Mouse (Mus musculus) activated CD4-positive, CD25-positive, alpha-beta regulatory T cell, adult 4 months (primary cell): ENCODE data around the gene Olfr1262. TPM values are rescaled to one million over a fixed set of nuclear protein-coding genes. Genes with fewer than 3 reads are reported as not detected.

Experiments used
- ATAC-seq: one replicate; pipeline ENCODE4 v1.8.0; 2017
- polyA plus RNA-seq, 2 experiments: library from polyadenylated mRNA; unstranded; fragments of 100-300 nt; shearing (Covaris generic); gene quantifications; one replicate each; pipeline ENCODE4 v1.2.1; 2017

Olfr1262 gene
- polyA plus RNA-seq: not detected

GRCm38 (mm10) chr2:89999845-90000244 is at the start of gene Olfr1262:
Gene Olfr1262, plus strand, starts transcription at chr2:90000145.
- no peak for ATAC-seq

- no peak for ATAC-seq
Measured at GRCm38 (mm10) chr2:89974184-89974583, 25.8 kb upstream of the Olfr1262 start, which contains the start of gene Olfr1260. Gene Olfr1260, plus strand, starts transcription at chr2:89974340.

- no peak for ATAC-seq
Measured at GRCm38 (mm10) chr2:89977709-89978108, 22.2 kb upstream of the Olfr1262 start.

- no peak for ATAC-seq
Measured at GRCm38 (mm10) chr2:89990921-89991320, 9.0 kb upstream of the Olfr1262 start, which contains the start of gene Olfr1261. Gene Olfr1261, plus strand, starts transcription at chr2:89991221.

- ATAC-seq: no peak
Measured at GRCm38 (mm10) chr2:90011831-90012230, 11.9 kb downstream of the Olfr1262 start, which contains the start of gene Olfr1263. Gene Olfr1263, plus strand, starts transcription at chr2:90012131.

GRCm38 (mm10) chr2:90025477-90025876 is 25.5 kb downstream of the Olfr1262 start, which contains the start of gene Olfr1264:
Gene Olfr1264, minus strand, starts transcription at chr2:90025577.
- ATAC-seq: no peak

- no peak for ATAC-seq
Measured at GRCm38 (mm10) chr2:90035037-90035436, 35.1 kb downstream of the Olfr1262 start, which contains the start of gene Olfr1265. Gene Olfr1265, plus strand, starts transcription at chr2:90035337.

Other genes starting within 250 kb of the Olfr1262 start
- not detected for gene Olfr1253, start 243.1 kb upstream of the Olfr1262 start, polyA plus RNA-seq
- not detected for gene Olfr1254, start 206.5 kb upstream of the Olfr1262 start, polyA plus RNA-seq
- gene Olfr1255, start 188.1 kb upstream of the Olfr1262 start, polyA plus RNA-seq: not detected
- gene Olfr1256, start 158.6 kb upstream of the Olfr1262 start, polyA plus RNA-seq: not detected
- gene Olfr48, start 151.9 kb upstream of the Olfr1262 start, polyA plus RNA-seq: not detected
- not detected for gene Olfr1257, start 121.7 kb upstream of the Olfr1262 start, polyA plus RNA-seq
- gene Olfr1258, start 72.8 kb upstream of the Olfr1262 start, polyA plus RNA-seq: not detected
- gene Olfr1259, start 51.5 kb upstream of the Olfr1262 start, polyA plus RNA-seq: not detected
- gene Olfr1260, start 25.8 kb upstream of the Olfr1262 start, polyA plus RNA-seq: not detected
- not detected for gene Olfr1261, start 8.9 kb upstream of the Olfr1262 start, polyA plus RNA-seq
- not detected for gene Olfr1263, start 12.0 kb downstream of the Olfr1262 start, polyA plus RNA-seq
- gene Olfr1264, start 25.4 kb downstream of the Olfr1262 start, polyA plus RNA-seq: under 1 TPM in 1 of 2 experiments, not detected in 1; 0.08 TPM
- not detected for gene Olfr1265, start 35.2 kb downstream of the Olfr1262 start, polyA plus RNA-seq
- not detected for gene Olfr140, start 63.4 kb downstream of the Olfr1262 start, polyA plus RNA-seq
- gene Olfr1269, start 121.3 kb downstream of the Olfr1262 start, polyA plus RNA-seq: under 1 TPM in 1 of 2 experiments, not detected in 1; 0.12 TPM
- gene Olfr32, start 142.2 kb downstream of the Olfr1262 start, polyA plus RNA-seq: not detected
- not detected for gene Olfr1270, start 152.9 kb downstream of the Olfr1262 start, polyA plus RNA-seq
- gene Olfr1506, start 224.3 kb downstream of the Olfr1262 start, polyA plus RNA-seq: not detected